Mouse (Mus musculus): Measurements from ENCODE around the gene Eif2d.

Gene Eif2d

DNA sequence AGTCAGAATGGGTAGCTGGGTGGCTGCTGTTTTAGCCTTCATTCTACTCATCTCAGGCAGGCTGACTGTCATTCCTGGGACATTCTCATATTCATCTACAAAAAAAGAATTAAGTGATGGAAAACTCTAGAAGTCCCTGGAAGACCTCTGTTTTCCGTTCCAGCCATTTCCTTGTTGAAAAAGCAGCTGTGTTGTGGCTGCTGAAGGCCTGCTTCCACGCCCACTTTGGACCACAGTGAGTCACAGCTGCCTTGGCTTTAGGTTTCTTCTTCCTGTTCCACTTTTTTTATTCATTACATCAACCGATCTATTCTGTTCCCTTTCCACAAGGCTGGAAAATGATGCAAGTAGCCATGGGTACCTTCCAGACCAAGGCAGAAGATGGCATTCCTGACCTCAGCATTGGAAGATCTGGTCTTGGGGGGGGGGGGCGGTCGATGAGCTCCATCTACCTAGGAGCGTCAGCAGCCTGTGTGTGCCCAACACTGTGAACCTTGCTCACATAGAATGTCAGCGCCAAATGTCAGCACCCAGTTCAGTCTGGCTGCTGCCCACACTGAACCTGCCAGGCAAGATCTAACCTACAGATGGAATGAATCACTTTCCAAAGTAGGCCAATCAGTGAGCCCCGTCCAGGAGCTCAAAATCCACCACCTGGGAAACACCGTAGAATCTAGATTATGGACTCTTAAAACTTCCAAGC is 31.4 kb downstream of the Eif2d start:
- no peak for DNase-seq

DNA sequence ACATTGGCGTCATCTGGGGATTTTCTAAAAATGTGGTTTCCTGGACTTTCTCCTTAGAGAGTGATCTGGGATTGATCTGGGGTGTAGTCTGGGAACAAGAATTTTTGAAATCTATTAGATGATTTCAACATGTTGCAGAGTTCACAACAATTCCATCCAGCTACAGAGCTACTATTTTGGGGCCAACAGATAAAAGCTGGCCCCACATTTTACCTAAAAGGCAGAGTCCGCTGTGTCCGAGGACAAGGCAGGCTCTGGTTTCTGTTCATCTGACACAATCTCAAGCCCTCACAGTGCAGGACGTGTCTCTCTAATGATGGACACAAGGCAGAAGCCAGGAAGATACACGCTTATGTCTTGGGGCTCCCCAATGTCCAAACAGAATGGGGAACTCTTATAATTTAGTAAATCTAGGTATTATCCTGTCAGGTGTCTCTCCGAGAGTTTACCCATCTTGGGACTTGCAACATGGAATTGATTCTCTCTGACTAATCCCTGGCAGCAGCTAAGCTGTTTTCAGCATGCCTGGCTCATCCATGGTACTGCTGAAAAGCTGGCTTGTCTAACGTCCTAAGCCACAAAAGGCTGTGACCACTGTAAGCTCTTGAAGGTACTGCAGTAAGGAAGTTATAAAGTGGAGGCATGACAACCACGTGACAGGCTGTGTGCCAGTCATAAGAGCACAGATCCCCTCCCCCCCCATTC is 32.1 kb downstream of the Eif2d start:
- no peak for DNase-seq

DNA sequence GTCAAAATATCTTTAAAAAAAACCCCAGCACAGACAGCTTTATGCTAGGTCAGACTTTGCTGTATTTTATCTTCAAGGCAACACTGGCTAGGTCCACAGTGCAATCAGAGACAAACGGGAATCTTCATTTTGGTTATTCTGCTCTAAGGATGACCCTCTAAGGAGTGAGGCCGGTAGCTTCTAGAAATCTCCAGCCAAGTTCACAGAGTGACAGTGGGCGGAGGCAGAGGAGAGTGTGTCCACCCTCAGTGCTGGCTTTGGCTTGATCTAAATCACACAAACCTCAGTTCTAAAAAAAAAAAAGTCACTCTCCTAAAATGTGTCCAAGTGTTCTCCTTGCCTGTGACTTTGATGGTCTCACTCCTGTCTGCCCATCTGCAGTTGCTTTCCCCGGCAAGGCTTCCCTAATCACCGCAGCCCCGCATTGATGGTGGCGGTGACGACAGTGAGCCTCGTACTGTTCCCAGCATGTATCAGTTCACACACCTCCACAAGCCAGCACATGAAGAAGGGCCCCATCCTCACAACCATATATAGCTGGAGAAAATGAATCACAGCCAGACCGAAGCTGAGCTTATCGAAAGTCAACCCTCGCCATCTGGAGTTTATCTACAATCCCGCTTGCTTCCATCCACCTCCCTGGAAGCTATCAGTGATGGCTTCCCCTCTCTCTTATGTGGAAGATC is 33.0 kb downstream of the Eif2d start:
- no peak for DNase-seq

- DNase-seq, result no peak
Observed at GRCm38 (mm10) chr1:131186995-131187394, 34.0 kb downstream of the Eif2d start.

GRCm38 (mm10) chr1:131187856-131188255 is 34.9 kb downstream of the Eif2d start:
- DNase-seq, result no peak

GRCm38 (mm10) chr1:131188655-131189054 is 35.7 kb downstream of the Eif2d start:
- DNase-seq, result no peak

GRCm38 (mm10) chr1:131193746-131194145 is 40.8 kb downstream of the Eif2d start:
- DNase-seq, result no peak

- no peak for DNase-seq
Observed at GRCm38 (mm10) chr1:131195653-131196052, 42.7 kb downstream of the Eif2d start.

DNA sequence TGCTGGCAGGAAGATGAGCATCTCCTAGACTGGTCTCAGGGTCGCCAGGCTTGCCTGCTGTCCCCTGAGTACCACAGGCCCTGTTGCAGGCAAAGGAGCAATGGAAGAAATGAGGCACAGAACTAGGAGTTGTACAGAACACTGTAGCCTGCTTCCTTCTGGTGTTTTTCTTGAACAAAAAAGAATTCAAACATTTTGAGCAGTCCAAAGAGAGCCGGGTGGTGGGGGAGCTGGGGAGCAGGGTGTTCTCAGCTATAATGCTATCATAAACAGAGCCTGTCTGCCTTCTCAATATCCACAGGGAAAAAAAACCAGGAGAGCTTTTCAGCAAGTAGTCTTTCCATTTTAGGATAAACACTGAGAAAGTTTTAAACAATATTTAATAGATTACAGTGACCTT is 43.1 kb downstream of the Eif2d start:
- DNase-seq, result no peak

DNA sequence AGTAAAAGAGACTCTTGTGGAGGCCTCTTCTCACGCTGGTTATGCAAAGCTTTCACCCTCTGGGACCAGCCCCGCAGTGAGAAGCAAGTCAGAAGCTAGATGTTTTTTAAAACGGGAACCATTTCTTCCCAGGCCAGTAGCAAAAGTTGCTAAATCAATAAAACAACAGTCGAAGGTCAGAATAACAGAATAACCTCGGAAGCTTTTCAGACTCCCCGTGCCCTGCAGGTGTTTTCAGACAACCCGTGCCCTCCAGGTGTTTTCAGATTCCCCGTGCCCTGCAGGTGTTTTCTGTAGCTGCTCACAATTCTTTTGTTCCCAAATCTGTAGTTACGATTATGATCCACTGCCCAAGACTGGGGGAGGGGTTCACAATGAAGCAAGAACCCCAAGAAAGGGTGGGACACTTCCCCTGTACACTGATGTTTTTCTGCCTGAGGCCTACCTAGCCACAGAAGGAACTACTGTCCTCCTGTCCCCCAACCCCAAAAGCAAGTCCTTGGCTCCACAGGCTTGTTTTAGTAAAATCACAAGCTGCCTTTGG is 45.5 kb downstream of the Eif2d start:
- no peak for DNase-seq

DNA sequence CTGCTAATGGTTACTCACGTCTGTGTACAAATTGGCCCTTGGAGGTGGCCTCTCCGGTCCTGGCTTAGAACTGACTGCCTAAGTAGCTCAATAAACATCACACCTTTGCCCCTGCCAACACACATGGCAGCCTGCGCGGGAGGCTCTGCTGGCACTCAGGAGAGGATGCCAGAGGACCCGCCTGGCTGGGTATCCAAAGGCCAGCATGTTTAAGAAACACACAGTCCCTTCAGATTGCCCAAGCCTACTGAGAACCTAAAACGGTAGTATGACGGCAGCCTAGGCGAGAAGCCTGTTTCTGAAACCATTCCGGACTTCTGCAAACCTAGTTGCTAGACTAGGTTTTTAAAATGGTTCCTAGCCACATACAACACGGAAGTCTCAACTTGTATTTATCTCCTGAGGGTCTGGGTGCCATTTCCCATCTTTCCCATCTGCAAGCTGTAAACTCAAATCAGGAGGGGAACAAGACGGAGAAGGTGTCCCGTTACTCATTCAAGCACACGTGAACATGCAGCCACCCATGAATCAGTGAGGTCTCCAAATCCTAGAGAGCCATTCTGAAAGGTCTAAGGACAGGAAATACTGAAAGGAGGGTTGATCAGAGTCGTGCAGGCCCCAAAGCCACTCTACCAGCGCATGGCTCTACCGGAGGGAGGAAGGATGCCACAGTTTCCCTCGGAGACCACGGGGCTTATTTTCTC is 46.3 kb downstream of the Eif2d start:
- DNase-seq, result peak; percentile 63

DNA sequence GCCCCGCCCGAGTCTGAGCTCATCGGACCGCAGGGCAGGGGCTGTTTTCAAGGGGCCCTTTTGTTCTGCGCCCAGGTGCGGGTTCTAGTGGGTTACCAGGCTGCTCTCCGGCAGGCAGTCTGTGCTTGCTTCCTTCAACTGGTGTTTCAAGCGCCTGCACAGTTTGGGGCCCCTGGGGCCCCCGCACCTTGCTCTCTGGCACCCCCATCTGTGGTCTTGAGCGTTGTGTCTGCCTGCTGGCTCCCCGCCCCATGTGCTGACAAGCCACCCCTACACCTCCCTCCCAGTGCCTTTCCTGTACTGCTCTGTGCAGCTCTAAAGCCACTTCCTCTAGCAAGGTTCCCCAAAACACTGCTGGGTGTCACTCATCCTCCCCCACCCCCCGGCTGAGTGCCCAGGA is 47.0 kb downstream of the Eif2d start:
- DNase-seq, result no peak

DNA sequence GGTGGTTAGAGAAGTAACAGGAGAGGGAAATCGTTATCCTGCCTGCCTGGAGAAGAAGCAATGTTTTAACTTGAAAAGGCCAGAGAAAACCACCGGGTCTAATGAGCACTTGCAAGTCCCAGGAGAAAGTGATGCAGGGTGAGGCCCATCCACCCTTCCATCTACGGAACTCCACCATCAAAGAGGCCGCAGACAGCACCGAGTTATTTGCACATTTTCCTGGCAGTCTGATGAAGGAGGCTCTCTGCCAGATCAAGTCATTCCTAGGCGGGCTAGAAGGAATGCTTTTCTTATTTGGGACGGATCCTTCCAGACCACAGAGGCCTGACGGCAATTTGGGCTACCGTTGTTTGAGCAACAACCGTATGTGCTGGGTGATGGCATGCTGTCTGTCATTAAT is 47.6 kb downstream of the Eif2d start:
- no peak for DNase-seq

DNA sequence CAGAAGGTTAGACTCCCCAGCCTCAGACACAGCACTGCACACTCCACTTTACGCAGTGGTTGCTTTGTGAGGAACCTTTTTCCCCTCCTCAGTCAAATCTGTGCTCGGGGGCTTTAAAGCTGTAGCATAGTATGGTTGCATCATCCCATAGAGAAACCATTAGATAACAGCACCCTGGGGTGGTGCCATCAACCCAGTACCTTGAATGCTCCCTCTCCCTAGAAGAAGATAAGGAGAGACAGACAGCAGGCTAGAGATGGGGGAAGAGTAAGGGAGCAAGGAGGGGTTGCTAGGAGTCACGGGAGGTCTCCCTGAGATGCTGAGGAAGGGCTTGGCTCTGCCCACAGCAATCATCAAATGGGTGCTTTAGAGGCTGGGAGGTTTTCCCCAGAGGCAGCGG is 48.4 kb downstream of the Eif2d start:
- no peak for DNase-seq

DNA sequence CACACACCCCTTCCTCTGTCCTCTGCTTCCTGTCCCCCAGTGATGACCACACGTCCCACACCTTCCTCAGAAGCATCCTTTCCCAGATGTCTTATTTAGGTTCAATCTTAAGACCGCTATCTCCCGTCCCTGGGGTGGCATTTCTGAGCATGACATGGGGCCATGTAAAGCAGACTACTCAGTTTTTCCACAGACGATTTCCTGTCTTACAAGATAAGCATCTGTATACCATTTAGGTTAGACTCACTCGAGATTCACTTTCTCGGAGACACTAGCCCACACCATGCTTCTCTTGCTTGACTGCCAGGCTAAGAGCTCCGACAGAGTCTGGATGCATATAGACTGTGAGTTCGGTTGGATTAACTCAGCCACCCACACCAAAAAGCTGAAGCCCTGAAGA is 51.5 kb downstream of the Eif2d start:
- DNase-seq, result no peak

GRCm38 (mm10) chr1:131206342-131206741 is 53.4 kb downstream of the Eif2d start:
- DNase-seq, result no peak

- DNase-seq, result peak; percentile 36
Observed at GRCm38 (mm10) chr1:131207531-131207930, 54.5 kb downstream of the Eif2d start.

DNA sequence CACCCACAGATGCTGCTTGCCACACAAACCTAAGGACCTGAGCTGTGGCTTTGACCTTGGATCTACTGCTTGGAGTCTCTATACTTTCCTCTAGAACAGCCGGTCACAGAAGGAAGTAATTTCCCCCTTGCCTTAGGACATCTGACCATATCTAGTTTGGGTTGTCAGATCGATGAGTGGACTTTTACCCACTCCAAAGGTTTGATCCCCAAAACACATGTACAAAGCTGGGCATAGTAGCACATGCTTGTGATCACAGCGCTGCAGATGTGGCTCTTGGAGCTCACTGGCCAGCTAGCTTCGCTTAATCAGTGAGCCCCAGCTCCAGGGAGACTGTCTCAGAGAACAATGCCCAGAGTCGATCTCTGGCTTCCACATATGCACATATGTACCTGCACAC is 55.1 kb downstream of the Eif2d start:
- DNase-seq, result no peak

DNA sequence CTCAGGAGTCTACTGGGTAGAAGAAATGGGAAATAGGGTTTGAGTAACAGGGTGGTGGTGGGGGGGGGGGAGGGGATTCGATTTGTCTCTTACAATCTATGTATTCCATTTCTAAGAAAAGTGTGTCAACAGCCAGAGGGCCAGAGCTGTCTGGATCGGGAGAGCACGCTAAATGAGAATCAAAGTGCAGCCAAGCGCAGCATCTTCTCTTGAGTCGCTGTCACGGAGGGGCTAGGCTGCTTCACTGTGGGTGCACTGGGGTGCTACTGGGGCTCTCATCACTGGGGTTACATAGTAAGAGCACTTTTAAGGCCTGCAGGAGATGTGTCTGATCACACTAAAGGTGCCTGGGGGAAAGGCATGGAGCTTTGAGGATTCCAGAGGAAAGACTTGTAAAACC is 55.8 kb downstream of the Eif2d start:
- DNase-seq, result no peak

- peak; percentile 55 for DNase-seq
Observed at GRCm38 (mm10) chr1:131209971-131210426, 57.0 kb downstream of the Eif2d start.

GRCm38 (mm10) chr1:131211655-131212054 is 58.7 kb downstream of the Eif2d start:
- DNase-seq, result no peak

- no peak for DNase-seq
Observed at GRCm38 (mm10) chr1:131212956-131213355, 60.0 kb downstream of the Eif2d start.

GRCm38 (mm10) chr1:131213361-131213760 is 60.4 kb downstream of the Eif2d start:
- no peak for DNase-seq
